In the genomic region with DNA sequence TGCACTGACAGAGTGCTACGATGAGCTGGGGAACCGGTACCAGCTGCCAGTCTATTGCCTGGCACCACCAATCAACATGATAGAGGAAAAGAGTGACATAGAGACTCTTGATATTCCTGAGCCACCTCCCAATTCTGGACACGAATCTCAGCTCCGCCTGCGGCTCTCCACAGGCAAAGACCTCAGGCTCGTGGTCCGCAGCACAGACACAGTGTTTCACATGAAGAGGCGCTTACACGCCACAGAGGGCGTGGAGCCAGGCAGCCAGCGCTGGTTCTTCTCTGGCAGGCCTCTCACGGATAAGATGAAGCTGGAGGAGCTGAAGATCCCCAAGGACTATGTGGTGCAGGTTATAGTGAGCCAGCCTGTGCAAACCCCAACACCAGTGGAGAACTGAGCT, we compare ENCODE assay signal across 19 mouse cellular contexts. TPM values are rescaled to one million over a fixed set of nuclear protein-coding genes. Genes with fewer than 3 reads are reported as not detected.
DNase-seq lines count a peak whose midpoint lies in the region; TF ChIP-seq lines count a peak whose summit lies in the region.
"Had no signal": no experiment of that assay in that cellular context is flagged by ENCODE, and none has a peak within 500 bp of the region (broad histone marks: within the 10 kb centered on the region; RNA-seq: fewer than 3 reads in every experiment).

No protein-coding gene starts in this region.

- no peak overlapping the region for H3K4me3 ChIP-seq in gastrocnemius, adult 2 months
- H3K4me3 ChIP-seq: embryonic facial prominence, embryonic 12.5 days; heart, embryonic 15.5 days; limb, embryonic 13.5 days; liver, embryonic 12.5 days; midbrain, embryonic 12.5 days had no signal

- H3K27ac ChIP-seq in gastrocnemius, adult 2 months: no peak overlapping the region
- H3K27ac ChIP-seq: embryonic facial prominence, embryonic 12.5 days; heart, embryonic 15.5 days; limb, embryonic 13.5 days; liver, embryonic 12.5 days; midbrain, embryonic 12.5 days had no signal

- TF ChIP-seq CTCF in gastrocnemius, adult 2 months (IDR thresholded peaks at IDR 0.05): no peak

- DNase-seq in cerebellum, postnatal 14 days: peak; percentile 48 to 61
- no peak for DNase-seq in cerebellum, adult 8-10 months
- DNase-seq in heart, adult 11 months: peak; percentile 83
- DNase-seq in heart, adult 9 months (ENCODE audit: low spot score in 2 of 2): no peak
- DNase-seq in right cerebral cortex, postnatal 4 days: peak; percentile 15
- DNase-seq in right cerebral cortex, postnatal 25 days: no peak
- no peak for DNase-seq in gastrocnemius, adult 2 months
- DNase-seq: adrenal gland, adult 8-10 months; gastrocnemius, postnatal 36 days; heart, postnatal 36 days; kidney, postnatal 25 days; lung, adult 18-20 months; lung, postnatal 14 days had no signal

- intact Hi-C loops in gastrocnemius, adult 2 months (cut with DNase I): loop anchor here (5.0 kb wide), 1 partner anchor 59 kb away; a partner anchor contains a TSS

RNA-seq across cellular contexts. Expression of a gene that starts 15.8 kb away (rescaled TPM):
- 1 to 10 TPM; 1.0 to 2.0 TPM for total RNA-seq in gastrocnemius, adult 2 months (2021)
- total RNA-seq: heart, adult 8-10 months had no signal

RNA-seq across cellular contexts. Expression of a gene that starts 17.0 kb away (rescaled TPM):
- 1 to 10 TPM; 1.9 to 3.8 TPM for total RNA-seq in gastrocnemius, adult 2 months (2021)

Comparison
In these comparisons a context has a peak if more than half of its experiments do, and no peak if none do; other contexts are left out.
1. DNase-seq: peak in cerebellum, postnatal 14 days (2 of 2), heart, adult 11 months (single experiment) and right cerebral cortex, postnatal 4 days (single experiment); none in cerebellum, adult 8-10 months (single experiment), heart, adult 9 months (0 of 2), right cerebral cortex, postnatal 25 days (single experiment) and gastrocnemius, adult 2 months (single experiment).